Mouse (Mus musculus) lung, embryonic 14.5 days (tissue): ENCODE results near the gene Hist1h4h. TPM values are rescaled to one million over a fixed set of nuclear protein-coding genes. Genes with fewer than 3 reads are reported as not detected.
A peak's percentile ranks its signal among the peaks of the same experiment; 100 is the strongest.
"Not testable (repeated sequence)": the region's sequence is repeated elsewhere in the genome, so short reads cannot be mapped to it uniquely, and the experiment has no call there.

ENCODE experiments used
- ATAC-seq: fragments of 200-750 bp; cut with Nextera tagmentation; 2 replicates; pipeline ENCODE4 v1.8.0; 2017; ENCODE audit warnings: mild to moderate bottlenecking, moderate TSS enrichment, moderate library complexity; ENCODE audit not compliant: insufficient read depth
- DNase-seq: peaks from one replicate; pipeline ENCODE4 v3.0.0-alpha.2; 2015
- H3K27ac ChIP-seq: fragments of 300-500 bp; sonication (generic); 2 replicates; pipeline ENCODE4 v1.5.1; 2014; ENCODE audit warnings: low read depth, mild to moderate bottlenecking, moderate library complexity
- H3K27me3 ChIP-seq: fragments of 300-500 bp; sonication (generic); 2 replicates; pipeline ENCODE4 v1.6.1; 2014; ENCODE audit warnings: low read length, control low read depth; ENCODE audit not compliant: insufficient read depth
- H3K36me3 ChIP-seq: fragments of 300-500 bp; sonication (generic); 2 replicates; pipeline ENCODE4 v1.6.1; 2014; ENCODE audit warnings: control low read depth; ENCODE audit not compliant: insufficient read depth
- H3K4me1 ChIP-seq: fragments of 300-500 bp; sonication (generic); 2 replicates; pipeline ENCODE4 v1.6.1; 2014; ENCODE audit warnings: antibody characterized with exemption, control low read depth; ENCODE audit not compliant: insufficient read depth
- H3K4me2 ChIP-seq: fragments of 300-500 bp; sonication (generic); 2 replicates; pipeline ENCODE4 v1.6.1; 2014; ENCODE audit warnings: mild to moderate bottlenecking
- H3K4me3 ChIP-seq: fragments of 300-500 bp; sonication (generic); 2 replicates; pipeline ENCODE4 v1.5.1; 2014; ENCODE audit warnings: low read depth, low read length
- H3K9ac ChIP-seq: fragments of 300-500 bp; sonication (generic); 2 replicates; pipeline ENCODE4 v1.6.1; 2014
- H3K9me3 ChIP-seq: fragments of 300-500 bp; sonication (generic); 2 replicates; pipeline ENCODE4 v1.6.1; 2016; ENCODE audit warnings: low read depth, low read length, control low read depth
- CTCF ChIP-seq: IDR thresholded peaks from 2 replicates; pipeline ENCODE4 v1.5.1; 2016; ENCODE audit warnings: antibody characterized with exemption, low read depth
- whole genome bisulfite sequencing: fragments of 180-500 bp; shearing (Covaris S2); extraction: QIAGEN DNeasy Blood & Tissue Kit; methylation state at CpG from one replicate; pipeline ENCODE4 v1.1.7; 2014; 5-methylcytosine and 5-hydroxymethylcytosine counted together
- polyA plus RNA-seq: library from polyadenylated mRNA; unstranded; fragments of >200 nt; fragmentation: Nextera tagmentation; extraction: Ambion mirVana; gene quantifications from 2 replicates; pipeline ENCODE4 v1.2.1, GENCODE M21; 2014

Hist1h4h gene
- polyA plus RNA-seq, 1 experiment from 2014 or later, result 7.1 TPM

GRCm38 (mm10) chr13:23529480-23530165 is 1.2 kb upstream of the Hist1h4h start:
- Histone ChIP-seq H3K9me3 (no peaks in the 10 kb centered on the region), H3K36me3 (no peaks in the 10 kb centered on the region), H3K9ac (peak overlapping the region; percentile 89), H3K4me1 (peaks cover 19% of the 10 kb centered on the region; the same call in 1 of the 2 replicates), H3K27me3 (no peaks in the 10 kb centered on the region), H3K4me2 (peak overlapping the region; percentile 63), H3K4me3 (peak overlapping the region; percentile 53), H3K27ac (peak overlapping the region; percentile 99)
- WGBS, result 10% methylated on average over 2 of the region's 2 CpGs
- ATAC-seq (no peak), DNase-seq (peak; percentile 30)
- TF ChIP-seq CTCF, result no peak

GRCm38 (mm10) chr13:23530181-23530900 is 509 bp upstream of the Hist1h4h start:
- Histone ChIP-seq H3K27ac (peak overlapping the region; percentile 99), H3K9ac (peak overlapping the region; percentile 89), H3K9me3 (no peaks in the 10 kb centered on the region), H3K4me2 (peak overlapping the region; percentile 63), H3K36me3 (no peaks in the 10 kb centered on the region), H3K27me3 (no peaks in the 10 kb centered on the region), H3K4me1 (peaks cover 19% of the 10 kb centered on the region; the same call in 1 of the 2 replicates), H3K4me3 (peak overlapping the region; percentile 53)
- under 1% methylated on average over 20 of the region's 20 CpGs for WGBS
- ATAC-seq (no peak), DNase-seq (peak; percentile 85)
- TF ChIP-seq CTCF, result no peak

GRCm38 (mm10) chr13:23532262-23533075 is 1.6 kb downstream of the Hist1h4h start:
- ATAC-seq, result no peak
- no peaks in the 10 kb centered on the region for H3K36me3 ChIP-seq
- H3K4me1 ChIP-seq, result peaks cover 16% of the 10 kb centered on the region; the same call in 1 of the 2 replicates
- no peak for TF ChIP-seq CTCF
- H3K9ac ChIP-seq, result peak overlapping the region; percentile 89
- no peaks in the 10 kb centered on the region for H3K27me3 ChIP-seq
- peak overlapping the region; percentile 53 for H3K4me3 ChIP-seq
- peak overlapping the region; percentile 99 for H3K27ac ChIP-seq
- DNase-seq, result peak; percentile 61
- H3K9me3 ChIP-seq, result no peaks in the 10 kb centered on the region
- H3K4me2 ChIP-seq, result peak overlapping the region; percentile 63
- 14% methylated on average over 9 of the region's 9 CpGs for WGBS

- not testable (repeated sequence) for H3K27me3 ChIP-seq, H3K36me3 ChIP-seq, H3K9me3 ChIP-seq
- peak within 1 kb of the TSS; percentile 89 for H3K9ac ChIP-seq
- H3K27ac ChIP-seq, result peak within 1 kb of the TSS; percentile 99
- peaks cover 14% of the 10 kb centered on the region; the same call in 1 of the 2 replicates for H3K4me1 ChIP-seq
- H3K4me3 ChIP-seq, result peak within 1 kb of the TSS; percentile 53
- WGBS, result under 1% methylated on average over 21 of the region's 53 CpGs
- DNase-seq (peak; percentile 96), ATAC-seq (peak; percentile 59)
- H3K4me2 ChIP-seq, result peak within 1 kb of the TSS; percentile 63
Observed at GRCm38 (mm10) chr13:23533560-23534367, 2.9 kb downstream of the Hist1h4h start, which contains the start of gene Hist1h2af. Gene Hist1h2af, plus strand, starts transcription at chr13:23533906.

- Histone ChIP-seq H3K27me3 (no peaks in the 10 kb centered on the region), H3K9ac (peak overlapping the region; percentile 75), H3K36me3 (no peaks in the 10 kb centered on the region), H3K4me2 (peak overlapping the region; percentile 63), H3K4me3 (peak overlapping the region; percentile 53), H3K9me3 (no peaks in the 10 kb centered on the region), H3K27ac (peak overlapping the region; percentile 99), H3K4me1 (peaks cover 13% of the 10 kb centered on the region; the same call in 1 of the 2 replicates)
- TF ChIP-seq CTCF, result no peak
- peak; percentile 81 for DNase-seq
- ATAC-seq, result peak; percentile 2; the same call in 1 of the 2 replicates
- under 1% methylated on average over 15 of the region's 15 CpGs for WGBS
Observed at GRCm38 (mm10) chr13:23534368-23535131, 3.7 kb downstream of the Hist1h4h start.

GRCm38 (mm10) chr13:23535137-23536075 is 4.6 kb downstream of the Hist1h4h start, which contains the start of gene Hist1h3g:
Gene Hist1h3g, plus strand, starts transcription at chr13:23535422.
- ATAC-seq, result peak; percentile 90
- H3K9ac ChIP-seq, result peak within 1 kb of the TSS; percentile 75
- H3K27me3 ChIP-seq, H3K9me3 ChIP-seq, H3K36me3 ChIP-seq: not testable (repeated sequence)
- peak within 1 kb of the TSS; percentile 63 for H3K4me2 ChIP-seq
- H3K27ac ChIP-seq, result peak within 1 kb of the TSS; percentile 99
- H3K4me1 ChIP-seq, result peaks cover 13% of the 10 kb centered on the region; the same call in 1 of the 2 replicates
- DNase-seq, result peak; percentile 97
- under 1% methylated on average over 48 of the region's 62 CpGs for WGBS
- H3K4me3 ChIP-seq, result peak within 1 kb of the TSS; percentile 53
